8 mouse cellular contexts compared by ENCODE assay signal in the genomic region with DNA sequence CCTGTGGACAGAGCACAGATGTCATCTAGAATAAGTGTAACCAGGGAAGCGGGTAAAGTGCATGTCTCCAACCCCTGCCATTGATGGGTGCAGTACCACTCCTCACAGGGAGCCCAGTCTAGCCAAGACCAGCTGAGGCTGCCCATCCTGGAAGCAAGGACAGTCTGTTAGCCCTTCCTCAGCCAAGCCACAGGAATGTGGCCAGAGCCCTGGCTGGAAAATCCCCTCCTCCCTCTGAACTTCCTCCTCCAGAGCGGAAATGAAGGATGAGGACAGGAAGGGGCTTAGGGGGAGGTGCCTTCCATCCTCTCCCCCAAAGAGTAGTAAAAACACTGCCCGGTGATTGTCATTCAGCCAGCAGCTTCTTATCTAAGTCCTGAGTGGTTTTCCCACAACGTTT.
DNase-seq lines count a peak whose midpoint lies in the region; ATAC-seq and TF ChIP-seq lines count a peak whose summit lies in the region.

No protein-coding gene starts in this region.

- H3K27me3 ChIP-seq in intestine, embryonic 15.5 days (replicated peaks): no peaks in the 10 kb centered on the region
- H3K27me3 ChIP-seq in forebrain, embryonic 15.5 days: no peaks in the 10 kb centered on the region

- ATAC-seq in common myeloid progenitor, adult 5-6 weeks (replicated peaks; ENCODE audit: low read depth, poor library complexity, severe bottlenecking): peak; percentile 37; the same call in 1 of the 2 replicates
- ATAC-seq in intestine, embryonic 15.5 days: no peak
- no peak for ATAC-seq in forebrain, embryonic 15.5 days (replicated peaks)

- peaks cover 74% of the 10 kb centered on the region for H3K4me1 ChIP-seq in intestine, embryonic 15.5 days (replicated peaks)
- H3K4me1 ChIP-seq in lung, adult 2 months (ENCODE audit: control insufficient read depth, insufficient read depth, low read length): peaks cover 33% of the 10 kb centered on the region
- H3K4me1 ChIP-seq in forebrain, embryonic 15.5 days: no peaks in the 10 kb centered on the region

- no peaks in the 10 kb centered on the region for H3K36me3 ChIP-seq in intestine, embryonic 15.5 days
- no peaks in the 10 kb centered on the region for H3K36me3 ChIP-seq in forebrain, embryonic 15.5 days

- H3K27ac ChIP-seq in intestine, embryonic 15.5 days: peak overlapping the region; percentile 90
- H3K27ac ChIP-seq in forebrain, embryonic 15.5 days (replicated peaks): no peak overlapping the region

- no peaks in the 10 kb centered on the region for H3K9me3 ChIP-seq in intestine, embryonic 15.5 days
- H3K9me3 ChIP-seq in forebrain, embryonic 15.5 days: no peaks in the 10 kb centered on the region

- H3K4me3 ChIP-seq in intestine, embryonic 15.5 days (replicated peaks): no peak overlapping the region
- no peak overlapping the region for H3K4me3 ChIP-seq in lung, adult 2 months (replicated peaks; ENCODE audit: extremely low read depth, low read depth, low read length)
- H3K4me3 ChIP-seq in forebrain, embryonic 15.5 days: no peak overlapping the region

- peak; percentile 17; the same call in 1 of the 2 replicates for TF ChIP-seq POLR2A in lung, adult 2 months (IDR thresholded peaks at IDR 0.05; ENCODE audit: borderline replicate concordance, extremely low read depth, low read depth, low read length)

- 34% methylated on average over 4 of the region's 4 CpGs for WGBS in intestine, embryonic 15.5 days
- WGBS in lung, adult 2 months: 24% methylated on average over 4 of the region's 4 CpGs
- 59% methylated on average over 4 of the region's 4 CpGs for WGBS in forebrain, embryonic 15.5 days

- peak; percentile 38 to 39 for DNase-seq in cerebellum, postnatal 14 days
- DNase-seq in cerebellum, adult 9-11 months: no peak
- DNase-seq in lung, adult 2 months: no peak
- no peak for DNase-seq in left cerebral cortex, adult 8-10 months (ENCODE audit: low spot score in 2 of 2)
- no peak for DNase-seq in urinary bladder, postnatal 10 days (ENCODE audit: low spot score)

- TF ChIP-seq CTCF in lung, adult 2 months (IDR thresholded peaks at IDR 0.05; ENCODE audit: insufficient read depth, low read length): no peak

- no peak overlapping the region for H3K4me2 ChIP-seq in intestine, embryonic 15.5 days (replicated peaks)
- no peak overlapping the region for H3K4me2 ChIP-seq in forebrain, embryonic 15.5 days (replicated peaks)

- H3K9ac ChIP-seq in intestine, embryonic 15.5 days: no peak overlapping the region
- no peak overlapping the region for H3K9ac ChIP-seq in forebrain, embryonic 15.5 days (replicated peaks)

Comparison
In these comparisons a context has a peak if more than half of its experiments do, and no peak if none do; other contexts are left out.
1. DNase-seq: peak in cerebellum, postnatal 14 days (2 of 2); none in cerebellum, adult 9-11 months (single experiment), lung, adult 2 months (single experiment), left cerebral cortex, adult 8-10 months (0 of 2) and urinary bladder, postnatal 10 days (single experiment).